Mouse (Mus musculus) thymus, postnatal 10 days (tissue): ENCODE measurements around the gene Alox8.

Source experiments
- DNase-seq, 2 experiments: peaks; one replicate each; pipeline ENCODE4 v3.0.0; 2021; ENCODE audit warnings: low spot score in 2 of 2

Gene Alox8

GRCm38 (mm10) chr11:69197743-69198142 is at the start of gene Alox8:
TSS of gene Alox8 (minus strand) at chr11:69197843.
- no peak for DNase-seq

- no peak for DNase-seq
These were observed 48.0 kb upstream of the Alox8 start for GRCm38 (mm10) chr11:69245643-69246042.

DNA sequence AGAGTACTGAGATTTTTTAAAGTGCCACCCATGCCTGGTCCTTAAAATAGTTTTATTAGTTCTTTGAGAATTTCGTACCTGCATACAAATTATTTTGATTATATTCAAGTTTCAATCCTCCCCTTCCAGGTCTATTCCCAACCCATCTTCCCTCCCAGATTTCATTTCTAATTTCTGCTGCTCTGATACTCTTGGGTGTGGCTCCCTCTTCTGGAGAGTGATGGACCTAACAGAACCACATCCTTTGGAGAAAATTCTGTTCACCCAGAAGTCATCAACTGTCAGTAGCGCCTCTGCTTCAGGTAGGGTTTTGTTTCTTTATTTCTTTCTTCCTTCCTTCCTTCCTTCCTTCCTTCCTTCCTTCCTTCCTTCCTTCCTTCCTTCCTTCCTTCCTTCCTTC is 47.3 kb upstream of the Alox8 start:
- DNase-seq = no peak

GRCm38 (mm10) chr11:69236926-69237260 is 39.2 kb upstream of the Alox8 start, which contains the start of gene Gucy2e:
TSS of gene Gucy2e (minus strand) at chr11:69237036.
- DNase-seq = no peak

GRCm38 (mm10) chr11:69236061-69236925 is 38.6 kb upstream of the Alox8 start:
- DNase-seq = no peak

DNA sequence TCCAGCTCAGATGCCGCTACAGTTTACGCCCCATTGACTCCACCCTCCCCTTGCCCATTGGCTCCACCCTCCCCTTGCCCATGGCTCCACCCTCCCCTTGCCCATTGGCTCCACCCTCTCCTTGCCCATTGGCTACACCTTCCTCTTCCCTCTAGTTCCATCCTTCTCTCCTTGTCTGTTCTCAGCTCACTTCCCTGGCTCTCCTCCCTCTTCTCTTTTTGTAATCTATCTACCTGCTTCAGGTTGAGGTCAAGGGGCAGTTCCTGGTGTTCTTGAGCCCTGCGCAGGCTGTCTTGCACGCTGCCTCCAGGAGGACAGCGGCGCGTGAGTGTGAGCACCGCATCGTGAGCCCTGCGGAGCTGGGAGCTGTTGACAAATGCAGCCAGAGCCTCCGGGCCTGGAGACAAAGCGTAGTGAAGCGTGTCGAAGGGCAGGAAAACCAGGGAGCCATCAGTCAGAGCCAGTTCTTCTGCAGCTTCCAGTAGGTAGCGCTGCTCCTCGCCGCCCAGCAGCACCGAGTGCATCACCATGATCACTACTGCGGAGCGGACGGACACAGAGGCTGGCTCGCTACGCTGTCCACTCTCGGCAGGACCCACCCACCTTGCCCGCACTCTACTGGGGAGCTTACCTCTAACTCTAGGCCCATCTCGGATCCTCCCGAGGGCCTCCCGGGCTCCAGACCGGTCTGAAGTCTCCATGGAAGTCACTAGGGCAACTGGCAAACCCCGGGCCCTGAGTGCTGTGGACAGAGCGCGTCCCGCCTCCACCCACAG is 37.8 kb upstream of the Alox8 start:
- peak; percentile 20 to 42 for DNase-seq

DNA sequence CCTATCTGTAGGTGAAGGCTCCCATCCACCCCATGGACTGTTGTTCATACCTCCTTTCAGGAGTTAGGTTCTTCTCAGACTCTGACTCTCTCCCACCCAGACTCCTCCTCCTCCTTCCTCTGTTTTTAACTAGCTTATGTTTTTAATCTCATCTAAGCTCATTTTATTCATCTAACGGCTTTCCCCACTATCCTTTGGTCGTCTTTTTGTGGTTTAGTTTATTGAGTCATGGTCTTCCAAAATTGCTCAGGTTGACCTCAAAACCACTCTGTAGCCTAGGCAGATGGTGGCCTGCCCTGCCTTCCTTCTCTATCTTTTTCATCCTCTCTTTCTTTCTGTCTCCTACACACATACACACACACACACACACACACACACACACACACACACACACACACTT is 35.5 kb upstream of the Alox8 start:
- no peak for DNase-seq

DNA sequence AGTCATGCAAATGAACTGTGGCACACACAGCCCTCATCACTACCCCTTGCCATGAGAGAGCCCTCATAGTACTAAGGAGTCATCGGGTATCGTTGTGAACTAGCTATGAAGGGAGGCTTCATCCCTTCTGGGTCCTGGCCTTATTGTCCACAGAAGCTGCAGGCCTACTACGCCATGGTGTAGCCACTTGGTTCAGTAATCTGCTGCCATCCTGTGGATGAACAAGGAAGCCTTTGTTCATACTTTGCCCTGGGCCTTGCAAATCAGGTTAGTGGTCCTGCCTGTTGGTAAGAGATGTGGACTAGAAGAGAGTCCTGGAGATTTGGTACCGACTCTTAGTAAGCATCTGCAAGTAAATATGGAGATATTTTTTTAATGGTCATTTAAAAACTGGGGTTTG is 32.8 kb upstream of the Alox8 start:
- no peak for DNase-seq

GRCm38 (mm10) chr11:69225715-69226114 is 28.1 kb upstream of the Alox8 start:
- no peak for DNase-seq

- DNase-seq = no peak
These were observed 25.5 kb upstream of the Alox8 start for GRCm38 (mm10) chr11:69223101-69223500.

- DNase-seq = no peak
These were observed 23.4 kb upstream of the Alox8 start for GRCm38 (mm10) chr11:69221070-69221469.

DNA sequence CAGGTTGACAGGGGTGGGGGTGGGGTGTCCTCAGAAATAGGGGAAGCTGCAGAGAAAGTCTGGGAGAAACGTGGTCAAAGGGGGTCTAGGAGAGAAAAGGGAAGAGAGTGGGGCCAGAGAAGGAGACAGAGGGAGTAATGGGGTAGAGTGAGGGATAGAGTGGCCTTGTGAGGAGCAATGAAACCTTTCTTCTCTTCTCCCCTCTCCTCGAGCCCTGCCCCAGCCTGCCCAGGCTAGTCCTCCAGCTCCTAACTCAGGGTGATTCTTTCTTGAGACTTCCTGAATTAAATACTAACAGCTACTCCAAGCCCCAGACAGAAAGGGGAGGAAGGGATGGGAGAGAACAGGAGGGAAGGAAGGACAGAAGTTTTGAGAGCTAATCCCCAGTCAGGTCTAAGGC is 21.0 kb upstream of the Alox8 start:
- DNase-seq = no peak

DNA sequence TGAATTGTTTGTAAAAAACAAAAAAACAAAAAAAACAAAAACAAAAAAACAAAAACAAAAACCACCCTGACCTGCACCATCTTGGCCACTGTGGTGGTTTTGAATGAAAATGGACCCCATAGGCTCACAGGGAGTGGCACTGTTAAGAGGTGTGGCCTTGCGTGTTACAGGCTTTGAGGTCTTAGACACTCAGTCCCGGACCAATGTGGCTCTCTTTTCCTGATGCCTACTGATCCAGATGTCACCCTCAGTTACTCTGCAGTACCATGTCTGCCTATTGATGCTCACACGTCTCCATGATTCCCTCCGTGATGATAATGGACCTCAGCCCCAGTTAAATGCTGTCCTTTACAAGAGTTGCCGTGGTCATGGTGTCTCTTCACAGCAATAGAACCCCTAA is 19.8 kb upstream of the Alox8 start:
- no peak for DNase-seq

GRCm38 (mm10) chr11:69211431-69211830 is 13.8 kb upstream of the Alox8 start:
- no peak for DNase-seq

DNA sequence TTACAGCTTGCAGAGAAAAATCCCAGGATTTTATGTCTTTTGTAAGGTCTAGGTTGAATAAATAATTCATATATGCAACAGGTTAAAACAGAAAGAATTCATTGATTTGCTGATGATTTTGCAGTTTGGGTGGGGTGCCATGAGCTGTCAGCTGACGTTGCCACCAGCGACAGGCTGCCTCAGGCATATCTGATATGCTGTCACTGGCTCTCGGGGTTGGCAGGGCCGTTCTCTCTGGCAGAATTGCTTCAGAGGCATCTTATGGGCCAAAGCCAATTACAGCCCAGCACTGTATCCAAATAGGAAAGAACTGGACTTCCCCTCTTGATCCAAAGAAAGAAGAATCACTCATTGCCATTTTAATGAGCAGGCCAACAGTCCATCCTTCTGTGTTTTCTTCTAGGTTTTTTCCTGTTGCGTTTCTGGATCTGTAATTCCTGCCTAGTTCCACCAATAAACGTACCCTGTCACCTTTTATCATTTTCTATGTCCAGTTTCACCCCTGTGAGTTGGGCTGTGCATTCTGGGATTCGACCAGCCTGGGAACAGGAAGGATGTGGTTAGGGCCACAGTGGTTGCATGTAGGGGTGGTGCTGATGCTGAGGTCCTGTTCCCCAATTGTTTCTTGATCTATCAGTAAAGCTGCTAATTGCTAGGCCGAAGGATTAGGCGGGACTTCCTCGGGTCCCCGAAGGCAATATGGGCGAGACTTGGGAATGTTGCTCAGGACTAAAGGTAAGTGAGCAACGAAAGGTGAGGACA is 5.0 kb upstream of the Alox8 start:
- DNase-seq = no peak

DNA sequence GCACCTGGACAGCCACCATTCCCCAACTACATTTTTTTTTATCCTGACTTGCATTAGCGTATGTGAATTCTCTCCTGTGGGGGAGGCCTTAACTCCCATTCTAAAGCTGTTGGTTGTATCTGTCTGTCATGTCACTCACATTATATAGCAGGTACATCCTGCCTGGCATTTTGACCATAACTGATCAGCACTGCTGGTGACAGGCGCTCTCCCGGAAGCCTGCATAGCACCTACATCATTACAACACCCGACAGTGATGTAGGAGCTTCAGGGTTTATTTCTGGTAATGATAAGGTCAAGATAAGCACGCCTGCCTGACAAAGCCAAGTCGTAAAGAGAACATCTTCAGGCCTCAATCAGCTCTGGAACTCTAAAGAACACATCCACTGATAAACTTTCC is 2.6 kb upstream of the Alox8 start:
- no peak for DNase-seq

DNA sequence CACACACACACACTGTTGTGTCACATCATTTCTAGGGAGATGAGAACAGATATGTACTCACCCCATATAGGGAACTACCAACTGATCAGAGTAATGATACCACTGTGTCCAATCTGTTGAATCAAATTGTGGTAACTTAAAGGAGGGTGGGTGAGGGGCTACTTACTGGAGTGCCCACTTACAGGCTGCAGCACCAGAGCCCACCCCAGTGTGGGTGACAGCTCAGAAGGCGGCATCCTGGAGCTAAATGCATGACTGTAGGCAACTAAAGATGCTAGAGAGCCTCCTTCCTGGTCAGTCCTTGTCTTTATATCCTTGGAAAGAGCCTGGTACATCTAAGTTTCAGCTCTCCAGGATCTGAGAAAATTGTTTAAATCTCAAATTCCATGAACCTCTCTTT is 1.6 kb upstream of the Alox8 start:
- no peak for DNase-seq

DNA sequence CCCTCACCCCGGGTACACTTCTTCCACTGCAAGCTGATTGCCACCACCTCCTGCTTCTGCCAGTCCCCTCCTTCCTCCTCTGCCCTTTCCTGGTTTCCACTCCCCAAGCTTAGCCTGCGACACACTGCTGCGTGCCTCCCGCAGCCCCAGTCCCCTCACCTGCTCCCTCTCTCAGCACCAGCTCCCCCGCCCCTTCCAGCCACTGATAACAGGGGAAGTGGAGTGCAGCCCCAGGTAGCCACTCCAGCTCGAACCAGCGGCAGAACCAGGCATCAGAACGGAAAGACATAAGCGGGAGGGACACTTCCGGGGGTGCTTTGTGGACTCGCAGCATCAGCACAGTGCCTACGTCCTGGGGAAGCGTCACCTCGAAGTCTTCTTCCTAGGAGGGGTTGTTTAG is 449 bp downstream of the Alox8 start:
- DNase-seq = no peak

GRCm38 (mm10) chr11:69196766-69197165 is 877 bp downstream of the Alox8 start:
- no peak for DNase-seq

DNA sequence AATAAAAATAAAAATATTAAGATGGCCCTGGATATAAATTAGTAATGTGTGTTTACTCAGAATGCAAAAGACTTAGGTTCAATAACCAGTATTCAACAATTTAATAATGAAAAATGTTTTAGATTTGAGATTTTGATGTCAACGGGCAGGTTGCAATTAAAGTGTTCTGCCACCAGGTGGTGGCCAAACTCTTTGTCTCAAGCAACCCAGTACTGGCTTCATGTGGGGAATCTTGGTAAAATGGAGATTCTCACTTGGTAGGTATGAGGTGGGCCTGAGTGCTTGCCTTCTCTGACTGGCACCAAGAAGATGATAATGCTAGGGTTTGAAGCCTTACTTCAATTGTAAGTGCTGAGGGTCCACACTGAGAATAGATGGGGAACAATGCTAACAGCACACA is 4.8 kb downstream of the Alox8 start:
- peak in 1 of 2 experiments; percentile 18 for DNase-seq

DNA sequence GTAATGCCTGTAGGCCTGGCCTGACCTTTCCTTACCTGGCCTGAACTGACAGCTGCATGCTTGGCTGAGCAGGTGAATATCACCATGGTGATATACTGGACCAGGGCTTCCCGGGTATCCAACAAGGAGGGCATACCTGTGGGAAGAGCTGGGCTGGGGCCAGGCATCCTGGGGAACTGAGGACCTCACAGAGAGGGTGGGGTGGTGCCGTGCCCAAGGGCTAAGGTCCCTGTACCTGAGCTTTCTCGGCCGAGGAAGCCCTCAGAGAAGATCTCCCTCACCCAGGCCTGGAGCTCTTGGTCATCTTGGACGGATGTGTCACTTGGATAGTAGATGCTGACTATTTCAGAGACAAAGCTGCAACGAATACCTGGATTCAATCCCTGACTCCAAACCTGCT is 11.7 kb downstream of the Alox8 start:
- DNase-seq = no peak

DNA sequence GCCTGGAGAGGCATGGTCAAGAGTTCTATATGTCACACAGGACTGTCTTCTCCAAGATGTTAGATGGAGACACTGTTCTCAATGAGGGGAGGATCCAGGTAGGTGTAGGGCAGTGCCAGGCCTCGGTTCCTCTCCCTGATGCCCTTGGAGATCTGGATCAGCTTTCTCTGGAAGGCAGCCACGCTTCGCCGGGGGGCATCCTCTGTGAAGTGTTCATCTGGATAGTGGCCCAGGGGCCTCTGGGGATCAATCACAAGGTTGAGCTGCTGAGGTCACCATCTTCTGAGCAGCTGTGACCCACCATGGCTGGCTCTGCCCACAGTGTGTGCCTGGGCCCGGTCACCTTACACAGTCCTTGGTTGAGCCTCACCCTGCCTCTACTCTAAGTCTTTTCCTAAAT is 12.6 kb downstream of the Alox8 start:
- DNase-seq = no peak
